Mouse (Mus musculus) urinary bladder, adult 18-20 months (tissue): Measurements from ENCODE around the gene Prss33.

Experiments
- DNase-seq, 2 experiments: peaks; one replicate each; pipeline ENCODE4 v3.0.0; 2022; ENCODE audit warnings: low spot score in 2 of 2, mixed read lengths in 2 of 2

The Prss33 gene

DNA sequence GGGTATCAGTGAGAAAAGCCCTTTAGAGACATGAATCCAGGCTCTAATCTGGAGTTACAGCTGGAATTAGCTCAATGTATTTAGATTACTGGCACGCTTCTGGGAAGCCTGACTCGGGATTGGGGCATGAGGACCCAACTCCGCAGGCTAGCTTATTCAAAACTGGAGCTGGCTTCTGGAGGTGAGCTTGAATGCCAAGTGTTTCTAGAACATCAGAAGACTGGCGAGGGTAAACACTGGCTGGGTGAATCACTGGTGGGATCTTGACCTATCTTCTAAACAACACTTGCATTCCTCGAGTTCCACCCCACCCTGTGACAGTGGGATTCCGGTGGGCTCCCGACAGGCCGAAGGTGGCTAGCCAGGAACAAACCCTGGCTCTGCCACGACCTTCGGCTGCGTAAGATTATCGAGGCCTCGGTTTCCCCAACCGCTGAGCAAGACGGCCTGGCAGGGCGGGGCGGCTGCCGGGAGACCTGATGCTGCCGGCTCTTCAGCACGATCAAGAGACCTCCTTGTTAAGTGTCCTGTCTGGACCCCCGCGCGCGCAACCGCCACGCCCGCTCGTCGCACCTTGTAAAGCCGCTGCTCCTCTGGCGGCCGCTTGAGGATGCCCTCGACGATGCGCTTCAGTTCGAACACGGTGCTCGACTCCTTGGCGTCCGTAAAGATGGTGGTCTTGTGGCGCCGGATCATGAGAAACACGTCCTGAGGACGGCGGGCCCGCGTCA is 7.4 kb downstream of the Prss33 start:
- peak in 1 of 2 experiments; percentile 57 for DNase-seq

DNA sequence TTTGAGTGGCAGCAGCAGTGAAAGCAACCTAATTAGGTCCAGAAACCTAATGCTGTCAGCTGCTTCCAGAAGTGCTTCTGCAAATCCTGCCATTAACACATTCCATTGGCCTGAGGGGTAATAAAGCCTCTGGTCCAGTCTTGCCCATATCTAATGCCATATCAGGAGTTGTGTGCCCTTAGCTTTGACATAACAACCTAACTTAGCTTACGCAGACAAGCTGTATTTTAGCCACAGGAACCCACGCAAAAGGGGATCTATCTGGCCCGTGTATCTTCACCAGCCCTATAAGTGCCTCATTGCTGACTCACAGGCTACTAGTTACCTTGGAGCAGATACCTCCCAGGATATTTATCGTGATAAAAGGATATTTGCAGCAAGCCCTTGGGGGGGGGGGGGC is 10.3 kb downstream of the Prss33 start:
- DNase-seq: no peak

DNA sequence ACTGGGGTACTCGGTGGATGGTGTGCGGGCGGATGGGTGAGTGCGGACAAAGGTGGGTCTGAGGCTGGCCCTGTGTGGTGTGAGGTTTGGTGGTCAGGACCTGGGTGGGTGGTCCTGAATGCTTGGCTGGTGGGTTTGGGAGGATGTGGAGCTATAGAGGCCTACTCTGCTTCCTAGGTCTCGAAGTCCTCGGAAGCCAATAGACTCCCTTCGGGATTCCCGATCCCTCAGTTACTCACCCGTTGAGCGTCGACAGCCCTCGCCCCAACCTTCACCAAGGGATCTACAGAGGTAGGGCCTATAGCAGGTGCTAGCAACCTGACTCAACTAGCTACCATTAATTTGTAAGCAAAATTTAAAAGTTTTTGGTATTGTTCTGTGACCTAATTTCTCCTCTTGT is 12.2 kb downstream of the Prss33 start:
- DNase-seq: no peak

DNA sequence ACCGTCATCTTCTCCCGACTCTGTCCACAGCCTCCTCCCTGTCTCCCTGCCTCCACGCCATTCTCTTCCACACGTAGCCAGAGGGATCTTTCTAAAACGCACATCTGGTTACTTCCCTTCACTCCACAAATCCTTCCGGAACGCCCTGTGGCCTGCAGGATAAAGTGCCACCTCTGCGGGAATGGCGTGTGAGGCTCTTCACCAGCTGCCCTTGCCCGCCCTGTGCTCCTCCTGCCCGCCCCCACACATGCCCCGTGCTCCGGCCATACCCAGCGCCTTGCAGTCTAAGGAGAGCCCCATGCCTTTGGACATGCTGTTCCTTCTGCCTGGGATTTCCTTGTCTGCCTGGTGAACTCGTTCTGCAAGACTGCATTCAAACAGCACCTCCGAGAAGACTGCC is 12.8 kb downstream of the Prss33 start:
- DNase-seq: no peak

DNA sequence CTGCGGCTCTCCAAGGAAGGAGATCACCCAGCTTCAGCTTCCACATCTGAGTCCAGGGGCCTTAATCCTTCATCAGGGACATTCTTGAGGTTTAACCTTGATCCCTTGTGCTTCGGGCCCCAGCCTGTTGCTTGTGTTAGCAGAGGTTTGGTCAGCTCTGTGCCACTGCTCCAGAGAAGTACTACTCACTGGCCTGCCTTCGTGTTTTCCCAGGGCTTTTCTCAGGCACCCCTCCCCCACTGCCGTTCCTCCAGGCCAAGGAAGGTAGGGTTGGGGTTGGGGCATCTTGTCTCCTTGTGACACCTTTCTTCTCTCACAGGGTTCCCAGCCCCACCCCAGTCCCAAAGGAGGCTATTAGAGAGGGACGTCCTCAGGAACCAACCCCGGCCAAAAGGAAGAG is 13.8 kb downstream of the Prss33 start:
- no peak for DNase-seq

DNA sequence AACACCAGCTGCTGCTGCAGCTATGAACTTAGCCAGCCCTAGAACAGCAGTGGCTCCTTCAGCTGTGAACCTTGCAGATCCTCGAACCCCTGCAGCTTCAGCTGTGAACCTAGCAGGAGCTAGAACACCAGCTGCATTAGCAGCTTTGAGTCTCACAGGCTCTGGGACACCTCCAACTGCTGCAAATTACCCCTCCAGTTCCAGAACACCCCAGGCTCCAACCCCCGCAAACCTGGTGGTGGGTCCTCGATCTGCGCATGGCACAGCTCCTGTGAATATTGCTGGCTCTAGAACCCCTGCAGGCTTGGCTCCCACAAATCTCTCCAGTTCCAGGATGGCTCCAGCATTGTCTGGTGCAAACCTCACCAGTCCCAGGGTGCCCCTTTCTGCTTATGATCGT is 15.1 kb downstream of the Prss33 start:
- DNase-seq: no peak

DNA sequence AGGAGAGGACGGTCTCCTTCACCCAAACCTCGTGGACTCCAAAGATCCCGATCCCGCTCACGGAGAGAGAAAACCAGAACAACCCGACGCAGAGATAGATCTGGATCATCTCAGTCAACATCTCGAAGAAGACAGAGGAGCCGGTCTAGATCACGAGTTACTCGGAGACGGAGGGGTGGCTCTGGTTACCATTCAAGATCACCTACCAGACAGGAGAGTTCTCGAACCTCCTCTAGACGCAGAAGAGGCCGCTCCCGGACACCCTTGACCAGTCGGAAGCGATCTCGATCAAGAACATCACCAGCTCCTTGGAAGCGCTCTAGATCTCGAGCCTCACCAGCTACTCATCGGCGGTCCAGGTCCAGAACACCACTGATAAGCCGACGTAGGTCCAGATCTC is 16.6 kb downstream of the Prss33 start:
- no peak for DNase-seq

DNA sequence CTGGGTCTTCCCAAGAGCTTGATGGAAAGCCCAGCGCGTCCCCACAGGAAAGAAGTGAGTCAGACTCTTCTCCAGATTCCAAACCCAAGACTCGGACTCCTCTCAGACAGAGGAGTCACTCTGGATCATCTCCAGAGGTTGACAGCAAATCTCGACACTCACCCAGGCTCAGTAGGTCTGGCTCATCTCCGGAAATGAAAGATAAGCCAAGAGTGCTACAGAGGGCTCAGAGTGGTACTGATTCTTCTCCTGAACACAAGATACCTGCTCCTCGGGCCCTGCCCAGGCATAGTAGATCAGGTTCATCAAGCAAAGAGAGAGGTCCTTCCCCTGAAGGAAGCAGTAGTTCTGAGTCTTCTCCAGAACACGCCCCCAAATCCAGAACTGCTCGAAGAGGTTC is 17.3 kb downstream of the Prss33 start:
- no peak for DNase-seq

DNA sequence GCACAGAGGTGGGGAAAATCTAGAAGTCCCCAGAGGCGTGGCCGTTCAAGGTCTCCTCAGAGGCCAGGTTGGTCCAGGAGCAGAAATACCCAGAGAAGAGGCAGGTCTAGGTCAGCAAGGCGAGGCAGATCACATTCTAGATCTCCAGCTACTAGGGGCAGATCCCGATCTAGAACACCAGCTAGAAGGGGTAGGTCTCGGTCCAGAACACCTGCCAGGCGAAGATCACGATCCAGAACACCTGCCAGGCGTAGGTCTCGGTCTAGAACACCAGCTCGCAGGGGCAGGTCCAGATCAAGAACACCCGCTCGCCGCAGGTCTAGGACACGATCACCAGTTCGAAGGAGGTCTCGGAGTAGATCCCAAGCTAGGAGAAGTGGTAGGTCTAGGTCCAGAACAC is 20.2 kb downstream of the Prss33 start:
- no peak for DNase-seq

DNA sequence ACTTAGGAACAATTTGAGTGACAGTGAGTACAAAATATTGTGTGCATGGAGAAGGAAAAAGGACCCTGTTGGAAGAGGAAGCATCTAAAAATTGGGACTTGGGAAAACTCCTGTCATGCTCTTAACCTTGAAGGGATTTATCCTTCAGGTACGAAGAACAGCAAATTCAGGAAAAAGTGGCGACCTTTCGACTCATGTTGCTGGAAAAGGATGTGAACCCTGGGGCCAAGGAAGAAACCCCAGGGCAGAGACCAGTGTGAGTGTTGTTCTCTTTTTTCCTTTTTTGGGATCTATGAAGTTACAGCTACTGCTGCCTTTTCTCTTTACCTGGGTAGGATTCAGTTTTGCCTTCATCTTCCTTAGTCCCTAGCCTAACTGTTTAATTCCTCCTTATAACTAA is 27.9 kb downstream of the Prss33 start:
- DNase-seq: no peak

DNA sequence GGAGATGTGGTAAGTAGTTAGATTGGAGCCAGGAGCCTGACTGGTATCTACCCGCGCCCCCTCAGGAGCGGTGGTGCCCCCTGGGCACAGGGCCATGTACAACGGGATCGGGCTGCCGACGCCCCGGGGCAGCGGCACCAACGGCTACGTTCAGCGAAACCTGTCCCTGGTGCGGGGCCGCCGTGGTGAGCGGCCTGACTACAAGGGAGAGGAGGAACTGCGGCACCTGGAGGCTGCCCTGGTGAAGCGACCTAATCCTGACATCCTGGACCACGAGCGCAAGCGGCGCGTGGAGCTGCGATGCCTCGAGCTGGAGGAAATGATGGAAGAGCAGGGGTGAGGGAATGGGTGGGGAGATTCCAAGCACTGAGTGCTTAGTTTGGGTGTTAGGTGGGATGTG is 29.0 kb downstream of the Prss33 start:
- peak in 1 of 2 experiments; percentile 36 for DNase-seq

DNA sequence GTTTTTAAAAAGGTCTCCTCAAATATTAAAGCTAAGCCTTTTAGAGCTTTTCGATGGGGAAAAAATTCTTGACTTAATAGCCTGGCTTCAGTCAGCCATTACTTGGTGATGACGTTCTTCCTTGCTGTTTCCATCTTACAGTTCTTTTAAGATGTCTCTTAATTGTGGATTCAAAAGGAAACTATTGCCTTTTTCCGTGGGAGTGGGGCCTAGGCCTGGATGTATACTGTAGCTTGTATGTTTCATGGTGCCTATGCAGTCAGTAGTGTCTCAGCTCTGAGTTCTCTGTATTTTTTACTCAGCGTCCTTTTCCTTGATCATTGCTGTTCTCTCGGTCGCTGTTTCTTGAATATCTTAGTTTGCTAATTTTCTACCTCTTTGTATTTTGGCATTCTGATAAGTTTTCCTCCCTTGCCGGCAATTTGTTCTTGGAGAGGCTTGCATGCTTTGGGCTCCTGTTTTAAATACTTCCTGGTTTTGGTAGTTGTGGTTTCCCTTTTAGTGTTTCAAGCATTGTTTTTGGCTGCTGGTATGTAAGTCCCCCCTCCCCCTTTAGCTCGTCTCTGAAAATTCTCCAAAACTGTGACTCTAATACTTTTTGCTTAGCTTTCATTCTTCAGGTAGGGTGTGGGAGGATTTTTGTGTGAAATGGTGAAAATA is 31.3 kb downstream of the Prss33 start:
- DNase-seq: no peak

DNA sequence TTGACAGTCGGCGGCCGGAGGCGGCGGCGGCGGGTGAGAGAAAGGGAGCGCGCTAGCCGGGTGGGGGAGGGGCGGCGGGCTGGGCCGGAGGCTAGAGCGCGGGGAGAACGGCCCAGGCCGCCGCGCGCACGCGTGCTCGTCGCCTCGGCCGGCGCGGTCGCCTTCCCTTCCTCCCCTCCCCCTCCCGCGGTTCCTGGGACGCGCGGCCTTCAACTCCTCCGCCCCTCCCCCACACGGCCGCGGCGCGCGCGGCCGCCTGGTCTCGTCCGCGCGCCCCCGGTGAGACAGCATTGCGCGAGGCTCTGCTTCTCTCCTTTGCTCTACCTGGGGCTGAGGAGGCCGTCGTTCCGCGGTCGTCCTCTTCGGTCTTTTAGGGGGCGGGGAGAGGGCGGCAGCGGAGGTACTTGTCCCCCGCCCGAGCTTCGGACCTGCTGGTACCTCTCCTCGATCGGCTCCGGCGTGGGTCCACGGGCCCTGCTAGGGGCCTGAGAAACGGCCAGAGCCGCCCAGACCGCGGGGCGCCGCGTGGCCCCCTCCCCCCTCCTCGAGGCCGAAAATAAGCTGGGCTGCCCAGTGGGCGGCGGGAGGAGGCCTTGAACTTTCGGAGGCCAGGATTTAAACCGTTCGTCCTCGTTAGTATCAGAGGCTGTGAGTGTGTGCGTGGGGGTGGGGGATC is 32.4 kb downstream of the Prss33 start:
- peak; percentile 37 to 53 for DNase-seq

DNA sequence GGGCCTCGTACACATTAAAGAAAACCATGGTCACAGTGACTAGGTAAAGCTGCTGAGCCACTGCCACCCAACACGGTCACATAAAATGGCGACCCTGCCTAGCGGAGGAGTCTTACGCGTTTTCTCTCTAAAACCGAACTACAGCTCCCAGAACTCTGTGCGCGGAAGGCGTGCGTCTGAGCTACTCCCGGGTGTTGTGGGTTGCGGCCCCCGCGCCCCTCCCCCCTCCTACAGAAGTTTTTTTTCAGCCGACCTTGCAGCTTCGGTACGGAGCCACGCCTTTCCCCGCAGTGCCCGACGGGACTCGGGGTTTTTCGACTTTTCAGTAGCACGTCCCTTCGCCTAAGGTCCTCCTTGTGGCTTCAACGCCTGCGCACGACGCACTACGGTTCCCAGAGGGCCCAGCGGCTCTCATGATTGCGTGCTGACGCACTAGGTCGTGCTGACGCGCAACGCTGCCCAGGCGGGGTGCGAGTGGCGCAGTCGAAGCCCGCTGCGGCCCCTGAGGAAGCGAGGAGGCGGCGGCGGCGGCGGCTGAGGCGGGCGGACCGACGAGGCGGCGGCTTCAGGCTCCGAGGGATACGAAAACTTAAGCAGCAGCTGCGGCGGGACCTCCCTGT is 33.0 kb downstream of the Prss33 start:
- peak; percentile 85 to 97 for DNase-seq

DNA sequence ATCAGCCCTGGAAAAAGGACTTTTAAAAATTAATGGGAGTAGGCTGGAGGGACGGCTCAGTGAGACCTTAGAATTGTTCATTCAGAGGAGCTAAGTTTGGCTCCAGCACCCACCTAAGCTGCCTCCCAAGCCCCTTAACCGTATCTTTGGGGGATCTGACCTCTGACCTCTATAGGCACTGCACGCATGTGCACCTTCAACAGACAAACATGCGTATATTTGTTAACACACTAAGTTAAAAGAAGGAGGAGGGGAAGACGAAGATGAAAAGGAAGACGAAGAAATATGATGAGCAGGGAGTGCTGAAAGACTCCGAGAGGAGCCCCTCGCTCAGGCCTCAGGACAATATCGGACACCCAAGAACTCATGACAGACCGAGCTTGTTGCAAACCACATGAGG is 34.2 kb downstream of the Prss33 start:
- no peak for DNase-seq

DNA sequence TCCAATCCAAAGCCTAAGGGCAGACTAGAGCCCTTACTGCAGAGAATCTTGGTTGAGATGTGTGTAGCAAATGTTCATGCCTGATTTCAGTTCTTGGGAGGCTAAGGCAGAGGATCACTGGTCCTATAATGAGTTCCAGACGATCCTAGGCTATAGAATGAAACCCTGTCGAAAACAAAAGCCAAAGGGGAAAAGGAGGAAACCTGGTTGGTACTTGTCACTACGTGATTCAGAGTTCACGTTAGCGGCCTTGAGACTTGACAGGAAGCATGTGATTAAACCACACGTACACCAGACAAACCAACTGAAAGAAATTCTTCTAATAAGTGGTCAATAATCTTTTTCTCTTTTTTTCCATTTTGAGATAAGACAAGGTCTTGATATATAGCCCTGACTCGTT is 38.5 kb downstream of the Prss33 start:
- DNase-seq: no peak

DNA sequence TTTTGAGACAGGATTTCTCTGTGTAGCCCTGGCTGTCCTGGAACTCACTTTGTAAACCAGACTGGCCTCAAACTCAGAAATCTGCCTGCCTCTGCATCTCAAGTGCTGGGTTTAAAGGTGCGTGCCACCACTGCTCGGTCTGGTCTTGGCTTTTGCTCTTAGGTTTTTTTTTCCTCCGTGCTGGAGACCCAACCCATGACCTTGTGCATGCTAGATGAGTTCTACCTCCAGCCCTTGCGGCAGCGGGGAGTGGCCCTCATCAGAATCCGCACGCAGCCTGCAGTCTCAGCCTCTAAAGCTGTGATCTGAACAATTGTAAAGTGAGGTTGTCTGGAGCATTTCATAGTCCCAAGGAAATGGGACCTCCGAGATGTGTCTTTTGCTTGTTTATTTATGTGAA is 40.5 kb downstream of the Prss33 start:
- DNase-seq: no peak

DNA sequence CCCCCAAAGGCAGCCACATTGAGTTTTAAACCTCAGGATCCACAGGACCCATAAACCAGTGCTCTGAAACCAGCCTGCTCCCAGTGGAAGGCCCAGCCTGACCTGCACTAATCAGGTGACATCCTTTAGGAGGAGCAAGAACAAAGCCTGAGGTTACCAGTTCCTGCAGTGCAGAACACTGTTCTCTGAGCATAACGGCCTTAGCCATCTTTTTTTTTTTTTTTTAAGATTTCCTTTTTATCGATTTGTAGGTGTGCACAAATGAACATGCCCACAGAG is 44.8 kb downstream of the Prss33 start:
- DNase-seq: no peak

DNA sequence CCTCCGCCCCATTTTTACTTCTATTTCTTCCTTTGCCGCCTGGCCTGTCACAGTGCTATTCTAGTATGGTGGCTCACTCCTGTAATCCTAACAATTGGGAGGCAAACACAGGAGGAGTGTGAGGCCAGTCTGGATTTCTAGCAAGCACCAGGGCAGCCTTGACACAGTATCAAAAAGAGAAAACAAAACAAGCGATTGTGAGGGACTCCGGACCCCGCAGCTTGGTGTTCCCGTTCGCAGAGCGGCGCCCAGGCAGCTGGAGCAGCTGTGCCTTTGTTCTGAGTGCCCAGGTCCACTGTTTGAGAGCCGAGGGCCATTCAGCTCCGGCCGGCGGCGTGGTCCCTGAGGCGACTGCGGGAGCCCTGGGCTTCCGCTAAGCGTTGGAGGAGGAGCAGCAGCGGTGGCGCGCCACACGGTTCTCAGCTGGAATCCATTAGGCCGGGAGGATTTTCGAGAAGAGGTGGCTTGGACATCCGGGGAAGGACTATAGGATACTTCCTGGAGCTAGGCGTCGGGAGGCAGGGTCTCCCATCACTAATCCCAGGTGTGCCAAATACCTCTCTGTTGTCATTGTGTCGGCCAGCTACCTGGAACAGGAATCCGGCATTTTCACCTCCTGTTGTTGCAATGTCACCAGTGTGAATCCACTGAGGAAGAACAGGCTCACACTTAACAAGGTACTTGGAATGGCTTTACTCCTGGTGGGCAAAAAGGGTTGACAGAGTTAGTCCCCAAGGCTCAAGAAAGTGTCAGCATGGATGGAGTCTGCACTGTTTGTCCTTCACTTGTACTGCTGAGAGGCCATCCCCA is 45.4 kb downstream of the Prss33 start, which contains the start of gene Srrm2:
Gene Srrm2 (plus strand): TSS at position 264 of the 810 bp plus-strand sequence.
- peak; percentile 45 to 63 for DNase-seq

DNA sequence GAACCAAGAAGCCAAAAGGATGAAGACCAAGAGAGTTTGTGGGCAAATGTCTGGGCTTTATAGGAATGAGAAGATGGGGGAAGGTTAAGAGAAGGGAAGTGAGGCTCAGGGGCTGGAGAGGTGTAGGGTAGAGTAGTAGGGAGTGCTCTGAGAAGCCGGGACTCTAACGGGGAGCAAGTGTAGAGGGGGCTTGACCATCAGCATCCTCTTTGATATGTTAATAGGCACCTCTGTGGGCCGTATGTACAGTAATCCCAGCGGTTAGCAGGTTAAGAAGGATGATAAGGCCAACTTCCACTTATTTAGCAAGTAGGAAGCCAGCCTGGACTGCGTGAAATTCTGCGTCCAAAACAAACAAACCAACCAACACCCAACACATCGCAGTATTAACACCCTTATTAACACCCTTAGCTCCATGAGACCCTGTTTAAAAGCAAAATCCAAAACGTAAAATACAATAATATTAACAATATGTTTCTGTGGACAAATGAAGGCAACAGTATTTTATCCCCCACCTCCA is 46.0 kb downstream of the Prss33 start:
- DNase-seq: no peak

DNA sequence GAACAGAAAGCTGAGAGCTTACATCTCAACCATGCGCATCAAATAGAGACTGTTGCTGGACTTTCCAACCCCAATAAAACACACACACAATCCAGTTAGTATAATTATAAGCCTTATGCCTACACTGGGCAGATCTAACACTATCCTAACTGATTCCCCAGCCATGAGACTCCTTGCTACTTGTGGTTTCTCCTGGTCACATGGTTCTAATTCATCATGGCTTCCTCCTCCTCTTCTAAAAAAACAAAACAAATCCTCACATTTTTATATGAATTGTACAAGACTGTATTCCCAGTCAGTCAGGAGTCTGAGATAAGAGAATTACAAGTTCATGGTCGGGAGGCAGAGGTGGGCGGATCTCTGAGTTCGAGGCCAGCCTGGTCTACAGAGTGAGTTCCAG is 46.9 kb downstream of the Prss33 start:
- no peak for DNase-seq

DNA sequence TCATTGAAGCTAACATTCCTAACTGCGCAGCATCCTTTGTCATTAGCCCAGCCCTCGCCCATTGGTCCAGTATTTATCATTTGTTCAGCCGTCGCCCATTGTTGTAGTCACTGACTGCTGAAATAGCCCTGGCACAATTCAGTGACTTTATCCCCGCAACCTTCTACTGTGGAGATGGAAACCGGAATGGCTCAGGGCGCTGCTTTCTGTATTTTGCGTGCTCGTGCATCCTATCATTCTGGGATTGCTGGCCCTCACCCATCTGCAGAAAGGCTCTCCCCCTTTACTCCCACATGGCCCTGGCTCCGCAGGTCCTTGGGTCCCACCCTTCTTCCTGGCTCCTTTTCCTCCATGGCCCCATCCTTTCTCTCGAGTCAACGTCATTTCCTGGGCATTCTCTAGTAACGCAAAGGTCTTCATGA is 49.3 kb downstream of the Prss33 start:
- DNase-seq: no peak
